In the genomic region with DNA sequence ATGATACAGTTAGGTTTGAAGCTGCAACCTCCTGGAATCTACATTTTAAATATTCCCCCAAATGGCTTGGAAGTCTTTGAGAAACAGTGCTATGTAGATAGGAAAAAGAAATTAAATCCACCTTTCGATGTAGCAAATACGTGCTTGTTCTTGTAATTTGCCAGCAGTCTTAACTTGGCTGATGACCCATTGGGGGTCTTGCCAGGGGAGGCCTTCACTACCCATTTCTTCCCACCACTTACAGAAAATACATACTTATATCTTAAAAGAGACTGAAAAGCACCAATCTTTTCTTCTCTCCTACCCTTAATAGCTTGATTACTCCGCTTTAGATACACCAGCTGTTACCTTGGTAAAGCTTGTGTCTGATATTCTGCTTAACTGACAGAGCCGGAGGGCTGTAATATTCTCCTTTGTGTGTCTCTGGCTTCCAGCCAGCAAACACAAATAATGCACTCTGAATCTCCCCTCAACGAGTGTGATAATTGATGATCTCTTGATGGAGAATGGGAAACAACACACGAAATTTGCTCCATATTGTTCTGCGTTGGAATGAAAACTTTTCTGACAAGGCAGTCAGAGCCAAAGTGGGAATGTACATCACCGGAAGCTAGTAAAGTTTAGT, we compare ENCODE assay signal across 8 mouse cellular contexts. TPM values are rescaled to one million over a fixed set of nuclear protein-coding genes. Genes with fewer than 3 reads are reported as not detected.
DNase-seq lines count a peak whose midpoint lies in the region; ATAC-seq and TF ChIP-seq lines count a peak whose summit lies in the region.

No protein-coding gene starts in this region.

- ATAC-seq in hindbrain, postnatal 0 days: no peak
- ATAC-seq in neural tube, embryonic 13.5 days (ENCODE audit: low read depth): peak; percentile 3; the same call in 1 of the 2 replicates

- H3K4me2 ChIP-seq in hindbrain, postnatal 0 days (ENCODE audit: low read depth, low read length): peak overlapping the region; percentile 72
- H3K4me2 ChIP-seq in neural tube, embryonic 13.5 days: peak overlapping the region; percentile 57

- no peak for DNase-seq in liver, adult 2 months (ENCODE audit: extremely low read depth, low read depth, low spot score)
- no peak for DNase-seq in liver
- peak; percentile 33 for DNase-seq in cerebellum, postnatal 14 days
- DNase-seq in hindbrain, postnatal 0 days (ENCODE audit: low spot score): no peak
- no peak for DNase-seq in right cerebral cortex, postnatal 25 days
- DNase-seq in thymus, postnatal 10 days (ENCODE audit: low spot score in 2 of 2): no peak
- no peak for DNase-seq in ovary, postnatal 14 days (ENCODE audit: low spot score)

- H3K27ac ChIP-seq in liver, adult 2 months (replicated peaks; ENCODE audit: insufficient read depth, low read depth, low read length): no peak overlapping the region
- peak overlapping the region; percentile 49; the same call in 1 of the 2 replicates for H3K27ac ChIP-seq in hindbrain, postnatal 0 days
- peak overlapping the region; percentile 35 for H3K27ac ChIP-seq in neural tube, embryonic 13.5 days (replicated peaks)

- peak overlapping the region; percentile 50 for H3K4me3 ChIP-seq in liver, adult 2 months (ENCODE audit: insufficient read depth, low read depth, low read length)
- peak overlapping the region; percentile 47 for H3K4me3 ChIP-seq in hindbrain, postnatal 0 days (ENCODE audit: low read length)
- peak overlapping the region; percentile 73 for H3K4me3 ChIP-seq in neural tube, embryonic 13.5 days

- H3K79me2 ChIP-seq in liver, adult 2 months (ENCODE audit: control insufficient read depth, insufficient read depth, low read length): peaks cover 3% of the 10 kb centered on the region; the same call in 1 of the 2 replicates

- H3K36me3 ChIP-seq in liver, adult 2 months (ENCODE audit: control insufficient read depth, insufficient read depth, low read length): no peaks in the 10 kb centered on the region
- H3K36me3 ChIP-seq in hindbrain, postnatal 0 days (ENCODE audit: insufficient read depth, low read length): no peaks in the 10 kb centered on the region
- no peaks in the 10 kb centered on the region for H3K36me3 ChIP-seq in neural tube, embryonic 13.5 days

- 29% methylated on average over 8 of the region's 8 CpGs for WGBS in liver, adult 2 months
- 20% methylated on average over 8 of the region's 8 CpGs for WGBS in hindbrain, postnatal 0 days
- 31% methylated on average over 8 of the region's 8 CpGs for WGBS in neural tube, embryonic 13.5 days

- no peak for TF ChIP-seq POLR2A in liver, adult 2 months (IDR thresholded peaks at IDR 0.05; ENCODE audit: extremely low read depth, insufficient read depth, low read length)

- H3K9me3 ChIP-seq in hindbrain, postnatal 0 days (ENCODE audit: low read length): no peaks in the 10 kb centered on the region
- no peaks in the 10 kb centered on the region for H3K9me3 ChIP-seq in neural tube, embryonic 13.5 days

- no peak overlapping the region for H3K9ac ChIP-seq in liver, adult 2 months (ENCODE audit: low read depth, low read length)
- H3K9ac ChIP-seq in hindbrain, postnatal 0 days (replicated peaks; ENCODE audit: low read length): 0 out of 2 replicates have a peak overlapping the region, but pooled peaks have one; percentile 22
- peak overlapping the region; percentile 39; the same call in 1 of the 2 replicates for H3K9ac ChIP-seq in neural tube, embryonic 13.5 days

- no peaks in the 10 kb centered on the region for H3K27me3 ChIP-seq in liver, adult 2 months (ENCODE audit: control insufficient read depth, insufficient read depth, low read length)
- H3K27me3 ChIP-seq in hindbrain, postnatal 0 days (ENCODE audit: insufficient read depth, low read length): no peaks in the 10 kb centered on the region
- H3K27me3 ChIP-seq in neural tube, embryonic 13.5 days: no peaks in the 10 kb centered on the region

- TF ChIP-seq CTCF in liver, adult 2 months (IDR thresholded peaks at IDR 0.05; ENCODE audit: low read depth, low read length): no peak
- TF ChIP-seq CTCF in hindbrain, postnatal 0 days (IDR thresholded peaks at IDR 0.05; ENCODE audit: low read depth): no peak

- peaks cover 11% of the 10 kb centered on the region for H3K4me1 ChIP-seq in liver, adult 2 months (ENCODE audit: control insufficient read depth, insufficient read depth, low read length)
- H3K4me1 ChIP-seq in hindbrain, postnatal 0 days (ENCODE audit: insufficient read depth, low read length): peaks cover 11% of the 10 kb centered on the region; the same call in 1 of the 2 replicates
- peaks cover 19% of the 10 kb centered on the region for H3K4me1 ChIP-seq in neural tube, embryonic 13.5 days (replicated peaks)

RNA-seq across cellular contexts. Expression of a gene that starts 0.6 kb away (rescaled TPM):
- total RNA-seq in liver, adult 2 months (2014; rRNA removed): 0.13 and 0.18 TPM in 2 replicates
- 0.02 TPM in 1 of 2 replicates, not detected in the other for polyA plus RNA-seq in liver, adult 2 months (2012; rRNA removed)
- total RNA-seq in hindbrain, postnatal 0 days (2014; rRNA removed): 1.5 and 1.7 TPM in 2 replicates
- 0.80 and 1.2 TPM in 2 replicates for polyA plus RNA-seq in hindbrain, postnatal 0 days (2015; fragmentation: Nextera tagmentation; extraction: Ambion mirVana)
- 0.60 and 0.87 TPM in 2 replicates for polyA plus RNA-seq in neural tube, embryonic 13.5 days (2015; fragmentation: Nextera tagmentation; extraction: Ambion mirVana)

RNA-seq across cellular contexts. Expression of a gene that starts 0.8 kb away (rescaled TPM):
- total RNA-seq in liver, adult 2 months (2014; rRNA removed): 50.1 and 61.1 TPM in 2 replicates
- polyA plus RNA-seq in liver, adult 2 months (2012; rRNA removed): 18.0 and 20.9 TPM in 2 replicates
- total RNA-seq in hindbrain, postnatal 0 days (2014; rRNA removed): 10.9 and 11.8 TPM in 2 replicates
- polyA plus RNA-seq in hindbrain, postnatal 0 days (2015; fragmentation: Nextera tagmentation; extraction: Ambion mirVana): 33.5 and 36.3 TPM in 2 replicates
- 29.0 and 29.6 TPM in 2 replicates for polyA plus RNA-seq in neural tube, embryonic 13.5 days (2015; fragmentation: Nextera tagmentation; extraction: Ambion mirVana)

RNA-seq across cellular contexts. Expression of a gene that starts 39.9 kb away (rescaled TPM):
- 9.9 and 11.8 TPM in 2 replicates for total RNA-seq in liver, adult 2 months (2014; rRNA removed)
- 6.1 and 8.4 TPM in 2 replicates for polyA plus RNA-seq in liver, adult 2 months (2012; rRNA removed)
- 25.9 and 27.9 TPM in 2 replicates for total RNA-seq in hindbrain, postnatal 0 days (2014; rRNA removed)
- polyA plus RNA-seq in hindbrain, postnatal 0 days (2015; fragmentation: Nextera tagmentation; extraction: Ambion mirVana): 70.0 and 72.5 TPM in 2 replicates
- 81.3 and 92.1 TPM in 2 replicates for polyA plus RNA-seq in neural tube, embryonic 13.5 days (2015; fragmentation: Nextera tagmentation; extraction: Ambion mirVana)

Comparison
In these comparisons a context has a peak if more than half of its experiments do, and no peak if none do; other contexts are left out.
1. DNase-seq: peak in cerebellum, postnatal 14 days (2 of 2); none in liver, adult 2 months (single experiment), liver (single experiment), hindbrain, postnatal 0 days (single experiment), right cerebral cortex, postnatal 25 days (single experiment), thymus, postnatal 10 days (0 of 2) and ovary, postnatal 14 days (single experiment).
2. Peak in every context shown above with its lines, with median percentiles within 50 percentile points of each other: H3K4me3 ChIP-seq.